Mouse (Mus musculus): ENCODE results near the gene Klf9.
A peak's percentile ranks its signal among the peaks of the same experiment; 100 is the strongest.

Gene Klf9

DNA sequence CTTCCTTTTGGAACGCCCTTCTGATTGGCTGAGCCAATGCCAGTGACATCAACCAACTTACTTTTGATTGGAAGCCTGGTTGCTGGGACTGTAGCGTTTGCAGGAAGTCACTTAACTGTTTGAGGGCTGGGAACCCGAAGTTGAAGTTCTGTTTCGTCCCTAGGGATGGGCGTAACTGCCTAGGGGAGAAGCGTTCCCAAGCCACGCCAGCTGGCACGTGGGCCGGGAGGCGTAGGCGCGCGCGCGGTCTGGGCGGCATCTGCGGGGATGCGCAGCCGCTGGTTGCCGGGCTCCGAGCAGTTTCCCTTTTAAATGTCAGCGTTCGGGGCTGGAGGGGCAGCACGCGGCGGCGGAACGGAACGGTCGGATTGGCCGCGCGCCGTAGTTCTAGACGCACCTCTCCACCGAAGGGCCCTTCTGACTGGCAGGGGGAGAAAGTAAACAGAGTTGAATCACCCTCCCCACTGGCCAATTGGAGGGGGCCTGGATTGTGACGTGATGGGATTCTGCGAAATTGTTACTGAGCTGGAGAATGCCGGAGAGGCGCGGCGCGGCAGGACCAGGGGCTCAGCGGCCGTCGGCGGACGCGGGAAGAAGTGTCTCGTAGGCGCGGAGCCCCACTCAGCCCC, at the start of gene Klf9:
Gene Klf9, plus strand, starts transcription at position 538 of the 629 bp plus-strand sequence.
- DNase-seq (ENCODE audit: inconsistent ontology term) = peak; percentile 99

DNA sequence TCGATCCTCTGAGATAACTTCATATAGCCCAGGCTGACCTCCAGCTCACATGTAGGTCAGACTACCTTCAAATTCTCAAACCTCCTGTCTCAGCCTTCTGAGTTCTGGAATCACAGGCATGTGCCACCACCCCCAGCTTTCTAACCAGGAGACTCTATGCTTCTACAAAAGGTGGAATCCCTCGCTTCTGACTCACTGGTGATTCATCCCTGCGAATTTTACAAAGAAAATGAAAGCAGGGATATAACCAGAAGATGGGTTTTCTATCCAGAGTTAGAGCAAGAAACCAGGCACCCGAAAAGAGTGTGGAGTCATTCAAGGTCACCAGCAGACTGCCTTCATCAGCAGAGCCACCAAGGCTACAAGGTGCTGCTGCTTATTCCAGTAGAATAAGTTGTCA, 49.4 kb upstream of the Klf9 start:
- DNase-seq (ENCODE audit: inconsistent ontology term) = peak; percentile 45

DNA sequence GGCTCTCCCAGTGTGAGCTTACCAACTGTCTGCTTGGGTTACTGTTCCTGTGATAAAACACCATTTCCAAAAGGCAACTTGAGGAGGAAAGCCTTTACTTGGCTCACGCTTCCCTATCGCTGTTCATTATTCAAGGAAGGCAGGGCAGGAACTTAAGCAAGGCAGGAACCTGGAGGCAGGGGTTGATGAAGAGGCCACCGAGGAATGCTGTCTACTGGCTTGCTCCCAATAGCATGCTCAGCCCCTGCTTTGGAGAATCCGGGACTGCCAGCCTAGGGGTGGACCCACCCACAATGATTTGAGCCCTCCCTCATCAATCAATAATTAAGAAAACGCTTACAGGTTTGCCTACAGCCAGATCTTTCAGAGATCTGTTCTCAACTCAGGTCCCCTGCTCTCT, 47.5 kb upstream of the Klf9 start:
- no peak for DNase-seq (ENCODE audit: inconsistent ontology term)

DNA sequence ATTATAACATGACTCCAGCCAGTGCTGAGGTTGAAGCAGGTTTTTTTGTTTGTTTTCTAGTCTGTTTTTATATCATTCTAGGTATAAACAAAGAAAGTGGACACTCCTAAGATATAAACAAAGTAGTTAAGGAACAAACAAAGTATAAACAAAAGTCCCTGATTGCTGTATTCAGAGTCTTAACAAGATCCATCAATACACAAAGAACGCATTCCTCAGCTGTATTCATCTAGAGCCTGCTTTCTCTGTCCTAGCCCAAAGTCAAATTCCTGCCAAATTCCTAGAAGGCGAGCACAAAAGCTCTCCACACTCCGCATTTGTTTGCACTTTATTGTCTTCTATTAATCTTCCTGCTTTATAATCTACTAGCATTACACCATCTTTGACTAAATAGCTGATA, 46.1 kb upstream of the Klf9 start:
- DNase-seq (ENCODE audit: inconsistent ontology term) = peak; percentile 67

DNA sequence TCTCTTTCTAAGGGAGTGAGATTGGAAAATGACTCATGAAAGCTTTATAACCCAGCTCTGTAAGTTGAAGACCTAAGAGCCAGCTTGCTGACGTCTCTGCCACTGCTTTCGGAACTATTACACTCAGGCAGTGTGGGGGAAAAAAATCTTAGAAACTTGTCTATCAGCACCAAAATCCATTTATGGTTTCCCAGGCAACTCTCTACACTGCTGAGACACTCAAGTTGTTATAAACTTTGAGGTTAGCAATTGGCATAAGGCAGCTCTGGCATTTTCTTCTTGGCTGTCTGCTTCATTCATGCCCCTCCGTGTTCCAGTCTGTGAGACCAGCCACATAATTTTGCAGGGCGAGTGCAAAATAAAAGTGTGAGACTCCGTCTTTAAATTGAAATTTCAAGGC, 34.2 kb upstream of the Klf9 start:
- DNase-seq (ENCODE audit: inconsistent ontology term) = no peak

DNA sequence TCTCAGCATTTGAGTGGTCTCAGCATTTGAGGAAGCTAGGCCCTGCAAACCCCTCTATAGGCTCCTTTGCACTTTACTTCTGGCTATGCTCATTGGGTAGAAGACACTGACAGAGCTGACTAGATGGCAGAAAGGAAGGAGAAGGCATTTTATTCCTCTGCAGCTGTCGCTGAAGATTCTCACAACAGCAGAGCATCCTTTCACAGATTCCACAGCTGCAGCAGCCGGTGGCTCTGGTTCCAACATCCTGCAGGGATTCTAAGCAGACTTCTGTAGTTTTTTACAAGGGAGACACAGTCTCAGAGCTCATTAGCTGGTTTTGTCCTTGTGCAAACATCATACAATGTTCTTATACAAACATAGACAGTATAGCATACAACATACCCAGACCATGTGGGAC, 33.7 kb upstream of the Klf9 start:
- no peak for DNase-seq (ENCODE audit: inconsistent ontology term)

DNA sequence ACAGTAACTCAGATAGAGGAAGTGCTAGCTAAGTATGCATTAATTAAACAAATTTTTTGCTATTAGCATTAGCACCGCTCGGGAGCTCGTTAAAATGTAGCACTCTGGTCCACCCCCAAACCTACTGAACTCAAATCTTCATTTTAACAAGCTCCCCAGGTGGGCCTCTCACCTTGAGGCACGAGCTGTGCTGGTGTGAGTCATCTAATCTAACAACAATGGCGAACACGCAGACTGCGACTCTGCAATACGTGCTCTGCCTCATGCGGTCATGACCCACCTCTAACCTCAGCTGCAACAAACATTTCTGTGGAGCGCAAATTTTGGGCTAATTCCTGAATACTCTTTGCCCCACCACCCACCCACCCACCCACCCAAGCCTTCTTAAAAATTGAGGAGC, 19.2 kb upstream of the Klf9 start:
- no peak for DNase-seq (ENCODE audit: inconsistent ontology term)

DNA sequence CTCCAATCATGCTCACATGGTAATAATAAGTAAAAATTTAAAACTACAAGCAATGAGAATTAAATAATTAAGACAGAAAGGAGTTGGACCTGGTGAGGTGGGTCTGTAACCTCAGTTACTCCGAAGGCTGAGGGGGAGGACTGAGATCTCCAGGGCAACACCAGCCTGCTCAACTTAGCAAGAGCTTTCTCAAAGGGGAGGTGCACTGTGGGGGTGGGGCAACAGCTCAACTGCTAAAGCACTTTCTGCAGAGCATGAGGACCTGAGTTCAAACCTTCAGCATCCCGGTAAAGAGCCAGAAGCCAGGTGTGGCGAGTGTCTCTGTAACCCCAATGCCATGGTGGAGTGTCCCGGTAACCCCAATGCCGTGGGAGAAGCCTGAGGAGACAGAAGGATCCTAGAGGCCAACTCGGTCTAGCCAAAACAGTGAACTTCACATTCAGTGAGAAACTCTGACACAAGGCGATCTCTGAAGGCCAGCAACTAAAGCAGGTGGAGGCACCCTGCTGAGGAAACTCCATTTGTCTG, 16.9 kb upstream of the Klf9 start:
- DNase-seq (ENCODE audit: inconsistent ontology term) = no peak

DNA sequence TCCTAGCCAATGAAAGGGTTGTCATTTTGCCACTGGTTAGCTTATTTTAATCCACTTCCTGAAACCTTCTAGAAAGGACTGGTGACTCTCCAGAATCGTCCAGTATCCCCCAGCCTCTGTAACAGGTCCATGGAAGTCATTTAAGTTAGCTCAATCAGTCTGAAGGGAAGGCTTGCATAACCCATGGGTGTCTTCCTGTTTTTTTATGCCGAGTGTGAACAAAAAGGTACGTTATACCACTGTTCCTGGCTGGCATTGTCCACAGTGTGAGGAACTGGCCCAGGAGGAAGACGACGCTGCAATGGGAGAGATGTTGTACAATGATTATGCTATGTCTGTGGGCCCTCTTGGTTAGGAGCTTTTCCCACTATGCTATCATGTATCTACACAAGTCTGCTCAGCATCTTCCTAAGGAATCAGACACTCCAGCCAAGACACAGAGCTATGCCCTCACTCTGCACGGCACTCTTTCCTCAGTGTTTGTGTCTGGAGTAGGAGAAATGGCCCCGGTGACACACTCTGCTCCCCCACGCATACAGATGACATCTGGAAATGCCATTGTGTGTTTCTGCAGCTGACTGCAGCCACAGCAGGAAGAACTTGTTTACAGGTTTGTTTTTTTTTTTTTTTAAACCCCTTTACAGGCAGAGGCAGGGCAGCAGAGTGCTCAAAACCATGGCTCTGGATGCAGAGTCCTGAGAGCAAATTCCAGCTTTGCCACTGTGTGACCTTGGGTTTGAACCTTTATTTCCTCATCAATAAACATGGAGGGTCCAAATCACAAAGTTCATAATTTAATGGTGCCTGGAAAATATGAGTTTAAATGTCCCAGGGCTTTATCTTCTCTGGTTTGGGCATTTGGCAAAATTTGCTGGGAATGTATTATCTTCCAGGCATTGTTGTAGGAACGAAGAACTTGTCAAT, 15.5 kb upstream of the Klf9 start:
- DNase-seq (ENCODE audit: inconsistent ontology term) = no peak

DNA sequence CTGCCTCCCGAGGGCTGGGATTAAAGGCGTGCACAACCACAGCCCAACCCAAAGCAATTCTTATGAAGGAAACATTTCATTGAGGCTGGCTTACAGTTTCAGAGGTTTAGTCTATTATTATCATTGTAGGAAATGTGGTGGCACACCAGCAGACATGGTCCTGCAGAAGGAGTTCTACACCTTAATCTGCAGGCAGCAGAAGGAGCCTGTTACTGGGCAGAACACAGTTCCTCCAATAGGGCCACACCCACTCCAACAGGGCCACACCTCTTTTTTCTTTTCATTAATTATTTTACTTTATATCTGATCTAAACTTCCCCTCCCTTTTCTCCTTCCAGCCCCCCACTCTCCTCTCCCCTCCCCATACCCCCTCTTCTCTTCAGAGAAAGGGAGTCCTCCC, 11.1 kb upstream of the Klf9 start:
- no peak for DNase-seq (ENCODE audit: inconsistent ontology term)

DNA sequence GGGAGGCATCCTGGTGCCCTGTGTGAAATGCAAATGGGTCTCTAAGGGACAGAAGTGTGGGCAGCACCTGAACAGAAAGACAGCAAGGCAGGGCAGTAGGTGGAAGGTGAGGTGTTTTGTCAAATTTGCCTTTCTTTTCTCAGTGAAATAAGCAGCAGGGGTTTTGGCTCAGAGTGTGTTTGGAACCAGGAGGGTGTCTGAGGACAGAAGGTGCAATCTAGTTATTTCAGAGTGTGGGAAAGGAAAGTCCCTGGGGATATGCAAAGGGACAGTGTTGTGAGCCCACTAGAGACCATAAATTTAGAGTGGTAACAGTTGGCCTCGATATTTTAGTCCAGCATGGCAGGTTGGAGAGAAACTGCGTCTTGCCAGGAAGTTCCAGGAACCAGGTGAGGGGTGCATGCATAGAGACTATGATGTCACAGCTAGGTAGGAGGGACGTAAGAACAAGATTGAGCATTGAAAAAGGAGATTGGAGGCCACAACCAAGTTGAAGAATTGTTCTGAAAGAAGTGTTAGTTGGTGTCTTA, 8.9 kb upstream of the Klf9 start:
- DNase-seq (ENCODE audit: inconsistent ontology term) = no peak

DNA sequence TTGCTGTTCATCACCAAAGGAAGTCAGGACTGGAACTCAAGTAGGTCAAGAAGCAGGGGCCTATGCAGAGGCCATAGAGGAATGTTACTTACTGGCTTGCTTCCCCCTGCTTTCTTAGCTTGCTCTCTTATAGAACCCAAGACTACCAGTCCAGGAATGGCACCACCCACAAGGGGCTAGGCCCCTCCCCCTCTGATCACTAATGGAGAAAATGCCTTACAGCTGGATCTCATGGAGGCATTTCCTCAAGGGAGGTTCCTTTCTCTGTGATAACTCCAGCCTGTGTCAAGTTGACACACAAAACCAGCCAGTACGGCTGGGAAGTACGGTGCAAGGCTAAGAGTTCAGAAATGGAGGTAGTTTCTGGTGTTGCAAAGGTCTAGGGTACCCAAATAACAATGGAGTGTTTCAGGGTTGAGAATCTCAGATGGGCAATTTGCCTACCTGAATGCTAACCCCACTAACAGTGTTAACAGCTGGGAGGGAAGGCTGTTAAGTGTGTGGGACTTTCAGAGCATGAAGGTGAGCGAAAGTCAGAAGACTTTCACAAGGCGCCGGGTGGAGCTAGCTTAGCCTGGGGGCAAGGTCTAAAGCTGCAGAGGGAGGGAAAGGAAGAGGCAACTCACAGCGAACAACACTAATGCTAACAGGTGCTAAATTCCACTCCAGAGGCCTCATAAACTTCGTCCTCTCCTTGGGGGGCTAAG, 8.2 kb upstream of the Klf9 start:
- no peak for DNase-seq (ENCODE audit: inconsistent ontology term)

DNA sequence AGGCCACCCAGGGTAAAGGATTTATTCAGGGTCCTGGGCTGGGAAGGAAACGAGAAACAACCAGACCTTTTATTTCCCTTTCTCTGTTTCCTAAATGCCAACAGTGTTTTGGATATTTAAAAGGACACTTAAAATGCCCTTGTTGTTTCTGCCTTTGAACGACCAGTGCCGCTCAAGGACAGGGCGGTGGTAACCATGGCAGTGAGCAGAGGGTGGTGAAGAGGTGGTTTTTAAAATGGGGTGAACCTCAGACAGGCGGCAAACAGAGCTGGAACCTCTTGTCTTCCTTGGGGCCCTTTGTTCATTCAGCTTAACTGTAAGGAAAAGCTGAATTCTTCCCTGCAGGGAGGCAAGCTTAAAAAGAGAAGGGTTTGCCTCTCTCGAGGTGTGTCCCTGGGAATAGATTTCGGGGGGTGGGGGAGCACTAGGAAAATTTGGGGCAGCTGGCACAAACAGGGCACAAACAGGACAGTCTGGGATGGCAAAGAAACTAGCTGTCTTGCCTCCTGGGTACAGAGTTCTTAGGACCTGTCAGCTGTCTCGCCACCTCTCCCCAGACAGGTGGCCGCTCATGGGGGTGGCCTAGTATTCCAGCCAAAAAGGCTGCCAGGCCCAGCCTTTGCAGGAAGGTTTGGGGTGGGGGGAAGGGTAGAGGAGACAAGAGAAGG, 7.5 kb upstream of the Klf9 start:
- DNase-seq (ENCODE audit: inconsistent ontology term) = no peak

DNA sequence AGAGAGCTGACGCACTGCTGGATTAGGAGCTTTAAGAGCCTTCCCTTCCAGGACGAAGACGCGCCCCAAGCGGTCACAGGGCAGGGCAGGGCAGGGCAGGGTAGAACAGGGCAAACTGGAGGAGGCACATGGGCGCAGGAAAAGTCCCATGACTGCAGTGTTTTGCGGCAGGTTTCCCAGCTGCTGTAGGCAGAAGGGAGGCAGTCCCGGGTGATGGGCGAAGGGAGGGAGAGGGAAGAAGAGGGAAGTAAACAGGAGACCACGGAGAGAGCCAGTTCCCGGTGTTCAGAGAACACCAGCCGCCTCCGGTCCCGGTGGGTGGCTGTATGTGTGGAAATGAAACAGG, 7.0 kb upstream of the Klf9 start:
- no peak for DNase-seq (ENCODE audit: inconsistent ontology term)

DNA sequence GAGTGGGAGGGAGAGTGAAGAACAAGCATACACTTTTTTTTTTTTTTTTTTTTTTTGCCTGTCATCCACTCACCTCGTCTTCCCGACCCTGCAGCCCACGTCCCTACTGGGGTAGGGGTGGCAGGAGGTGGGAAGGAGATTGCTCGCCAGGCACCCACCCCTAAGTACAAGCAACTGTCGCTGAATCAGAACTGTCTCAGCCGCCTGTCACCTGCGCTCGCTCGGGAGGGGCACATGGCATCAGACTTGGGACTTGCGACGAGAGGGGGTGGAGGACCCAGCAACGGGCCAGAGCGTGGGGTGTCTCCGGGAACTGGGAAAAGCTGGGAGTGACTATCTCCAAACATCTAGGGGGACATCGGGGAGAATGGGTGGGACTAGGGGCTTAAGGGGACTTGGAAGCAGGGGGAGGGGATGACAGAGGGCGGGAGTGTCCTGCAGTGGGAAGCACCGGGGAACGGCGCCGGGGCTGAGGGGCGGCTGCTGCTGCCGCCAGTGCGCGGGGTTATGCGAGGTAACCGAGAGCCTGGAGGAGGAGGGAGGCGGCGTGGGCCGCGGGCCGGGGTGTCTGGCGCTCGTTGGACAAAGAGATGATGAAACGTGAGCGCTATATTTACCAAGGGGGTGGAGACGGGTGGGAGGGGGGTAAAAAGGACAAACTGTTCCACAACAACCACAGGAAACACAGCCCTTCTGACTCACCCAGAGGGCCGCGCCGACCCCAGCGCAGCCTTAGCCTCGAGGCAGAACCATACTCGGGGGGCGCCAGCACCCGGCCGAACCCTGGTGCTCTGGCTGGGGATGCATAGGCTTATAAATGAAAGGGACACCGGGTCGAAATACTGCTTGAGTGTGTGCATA, 6.4 kb upstream of the Klf9 start:
- peak; percentile 89 for DNase-seq (ENCODE audit: inconsistent ontology term)

DNA sequence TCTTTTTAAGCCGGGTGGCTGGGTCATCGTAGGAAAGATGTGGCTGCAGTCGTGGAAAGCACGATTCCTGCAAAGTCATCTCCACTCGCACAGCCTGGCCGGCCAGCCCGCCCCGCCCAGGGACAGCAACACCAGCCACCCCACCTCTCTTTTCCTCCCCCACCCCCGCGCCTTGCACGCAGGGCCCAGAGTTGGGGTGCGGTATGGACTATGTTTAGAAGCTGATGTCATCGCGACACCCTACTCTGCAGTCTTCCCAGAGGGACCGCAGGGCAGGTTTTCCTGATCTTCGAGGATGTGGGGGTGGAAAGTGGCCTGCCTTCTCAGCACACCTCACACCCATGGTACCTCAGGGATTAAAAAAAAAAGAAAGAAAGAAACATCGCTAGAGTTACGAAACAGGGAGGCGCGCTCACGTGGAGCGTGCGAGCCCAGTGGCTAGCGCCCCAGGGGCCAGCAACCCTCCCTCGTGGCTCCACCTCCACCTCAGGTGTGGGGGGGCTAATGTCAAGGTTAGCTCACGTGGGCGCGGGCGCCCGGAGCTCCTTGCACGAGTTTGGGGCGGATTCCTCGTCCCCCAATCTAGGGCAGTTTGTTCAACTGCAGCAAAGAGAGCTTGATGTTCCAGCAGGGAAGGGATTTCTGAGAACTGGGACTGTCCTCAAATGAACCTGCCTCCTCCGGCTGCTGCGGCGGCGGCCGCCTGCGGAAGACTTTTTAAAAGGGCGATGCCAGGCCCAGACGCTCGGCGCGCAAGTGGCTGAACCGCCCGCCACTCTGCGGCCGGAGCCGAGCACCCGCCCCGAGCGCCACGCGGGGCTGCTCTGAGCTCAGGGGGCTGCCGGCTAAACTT, 5.5 kb upstream of the Klf9 start:
- peak; percentile 92 for DNase-seq (ENCODE audit: inconsistent ontology term)

DNA sequence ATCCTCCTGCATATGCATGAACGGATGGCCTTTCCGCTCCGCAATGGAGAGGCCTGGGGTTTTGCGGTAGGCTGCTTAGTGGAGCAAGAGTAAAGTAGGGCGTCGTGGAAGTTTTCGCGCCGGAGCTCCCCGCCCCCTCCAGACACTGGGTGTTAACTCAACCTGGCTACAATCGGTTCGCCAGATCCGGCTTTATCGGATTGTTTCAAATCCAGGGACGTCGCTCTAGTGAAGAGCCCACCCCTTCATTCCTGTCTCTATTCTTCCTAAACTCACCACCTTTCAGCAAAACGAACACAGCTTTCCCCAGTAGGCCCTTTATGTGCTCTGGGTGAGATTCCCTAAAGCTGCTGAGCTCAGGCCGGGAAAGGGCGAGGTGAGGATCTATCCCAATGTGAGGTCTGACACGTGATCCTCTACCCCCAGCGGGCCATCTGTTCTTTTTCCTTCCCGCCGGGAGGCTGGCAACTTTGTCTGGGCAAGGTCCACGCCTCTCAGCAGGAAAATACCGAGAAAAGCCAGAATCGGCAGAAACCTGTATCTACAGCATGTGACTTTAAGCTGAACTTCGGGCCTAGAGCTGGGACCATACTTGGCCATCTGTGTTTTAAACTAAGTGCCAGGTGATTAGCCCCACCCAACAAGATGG, 4.7 kb upstream of the Klf9 start:
- no peak for DNase-seq (ENCODE audit: inconsistent ontology term)

DNA sequence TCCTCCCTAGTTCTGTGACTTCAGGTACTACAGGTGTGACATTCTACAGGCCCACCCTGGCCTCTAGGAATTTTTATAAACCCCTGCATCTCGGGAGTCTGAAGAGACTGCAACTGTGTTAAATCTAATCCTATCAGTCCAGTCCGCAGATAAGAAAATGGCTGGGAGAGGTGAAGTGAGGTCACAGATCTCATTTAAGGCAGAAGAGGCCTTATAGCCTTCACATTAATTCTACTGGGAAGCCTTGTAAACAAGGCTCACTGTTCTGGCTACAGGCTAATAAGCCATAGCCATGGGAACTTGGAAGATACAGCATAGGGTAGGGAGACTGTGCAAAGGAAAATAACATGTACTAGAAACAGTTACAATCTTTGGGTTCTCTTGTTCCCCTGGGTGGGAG, 3.7 kb upstream of the Klf9 start:
- no peak for DNase-seq (ENCODE audit: inconsistent ontology term)

DNA sequence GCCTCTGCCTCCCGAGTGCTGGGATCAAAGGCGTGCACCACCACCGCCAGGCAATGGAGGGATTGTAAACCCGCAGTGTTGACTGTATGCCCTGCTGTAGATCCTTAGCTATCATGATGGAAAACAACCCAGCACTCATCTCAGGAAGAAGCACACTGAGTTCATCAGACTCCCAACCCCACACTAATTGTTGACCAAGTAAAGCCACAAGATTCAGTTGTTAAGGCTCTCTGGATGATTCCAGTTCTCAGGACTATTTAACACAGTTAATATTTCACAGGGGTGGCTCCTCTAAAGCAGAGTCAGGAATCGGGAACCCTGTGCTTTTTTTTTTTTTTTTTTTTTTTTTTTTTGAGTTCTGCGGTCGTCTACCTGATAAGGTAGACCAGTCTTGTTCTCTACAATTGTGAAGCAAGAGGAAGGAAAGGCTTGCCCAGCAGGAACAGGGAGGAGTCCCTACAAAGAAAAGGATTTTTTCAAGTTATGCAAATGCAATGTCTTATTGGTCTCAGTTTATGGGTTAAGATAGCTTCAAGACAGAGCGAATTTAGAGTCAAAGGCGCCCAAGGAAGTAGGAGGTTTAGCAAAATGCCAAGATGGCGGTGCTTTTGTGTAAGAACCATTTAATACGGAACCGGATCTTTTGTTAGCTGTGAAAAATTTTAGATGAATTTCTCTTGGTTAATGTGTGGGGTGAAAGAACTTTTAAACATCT, 1.1 kb upstream of the Klf9 start:
- no peak for DNase-seq (ENCODE audit: inconsistent ontology term)
